ENCODE assay signal across 28 mouse cellular contexts in genomic region chr10:83022616-83023015, GRCm38 (mm10).
"Had no signal": no experiment of that assay in that cellular context is flagged by ENCODE, and none has a peak within 500 bp of the region (broad histone marks: within the 10 kb centered on the region; RNA-seq: fewer than 3 reads in every experiment).

No protein-coding gene starts in this region.

- H3K4me3 ChIP-seq: embryonic facial prominence, embryonic 10.5 days; embryonic facial prominence, embryonic 12.5 days; embryonic facial prominence, embryonic 13.5 days; embryonic facial prominence, embryonic 15.5 days; erythroblast, embryonic 14.5 days; forebrain, embryonic 10.5 days; forebrain, embryonic 12.5 days; forebrain, embryonic 13.5 days; forebrain, embryonic 15.5 days; gastrocnemius, adult 2 months; heart, adult 2 months had no signal

- H3K9me3 ChIP-seq: embryonic facial prominence, embryonic 10.5 days; embryonic facial prominence, embryonic 12.5 days; embryonic facial prominence, embryonic 13.5 days; embryonic facial prominence, embryonic 15.5 days; forebrain, embryonic 10.5 days; forebrain, embryonic 12.5 days; forebrain, embryonic 13.5 days; forebrain, embryonic 15.5 days had no signal

- H3K36me3 ChIP-seq: embryonic facial prominence, embryonic 12.5 days; embryonic facial prominence, embryonic 13.5 days; forebrain, embryonic 10.5 days; forebrain, embryonic 12.5 days; forebrain, embryonic 15.5 days had no signal

- H3K9ac ChIP-seq: embryonic facial prominence, embryonic 12.5 days; embryonic facial prominence, embryonic 13.5 days; embryonic facial prominence, embryonic 15.5 days; forebrain, embryonic 12.5 days; forebrain, embryonic 13.5 days; forebrain, embryonic 15.5 days; forebrain, postnatal 0 days had no signal

- H3K4me2 ChIP-seq: embryonic facial prominence, embryonic 12.5 days; embryonic facial prominence, embryonic 13.5 days; embryonic facial prominence, embryonic 15.5 days; forebrain, embryonic 12.5 days; forebrain, embryonic 13.5 days; forebrain, embryonic 15.5 days had no signal

- H3K27me3 ChIP-seq: embryonic facial prominence, embryonic 12.5 days; embryonic facial prominence, embryonic 13.5 days; embryonic facial prominence, embryonic 15.5 days; forebrain, embryonic 12.5 days; forebrain, embryonic 13.5 days; forebrain, embryonic 15.5 days had no signal

- H3K27ac ChIP-seq: embryonic facial prominence, embryonic 10.5 days; embryonic facial prominence, embryonic 12.5 days; embryonic facial prominence, embryonic 13.5 days; embryonic facial prominence, embryonic 15.5 days; forebrain, embryonic 10.5 days; forebrain, embryonic 12.5 days; forebrain, embryonic 13.5 days; forebrain, embryonic 15.5 days; gastrocnemius, adult 2 months; heart, adult 2 months had no signal

- ATAC-seq: forebrain, embryonic 13.5 days; forebrain, embryonic 14.5 days; forebrain, embryonic 15.5 days; forebrain, embryonic 16.5 days; forebrain, postnatal 0 days had no signal

- DNase-seq: cerebellum, adult 8-10 months; cerebellum, adult 9-10 months; cerebellum, adult 9-11 months; cerebellum, postnatal 10 days; cerebellum, postnatal 14 days; cerebellum, postnatal 25 days; cerebellum, postnatal 36 days; embryo, embryonic 11 days; forebrain, postnatal 0 days; gastrocnemius, adult 2 months; gastrocnemius, postnatal 10 days; gastrocnemius, postnatal 14 days; gastrocnemius, postnatal 25 days; gastrocnemius, postnatal 36 days; heart, adult 11 months; heart, adult 18-20 months; heart, adult 2 months had no signal
